ENCODE assay signal across 13 mouse cellular contexts in genomic region chr13:113579788-113580399, GRCm38 (mm10). TPM values are rescaled to one million over a fixed set of nuclear protein-coding genes. Genes with fewer than 3 reads are reported as not detected.
DNase-seq lines count a peak whose midpoint lies in the region; ATAC-seq and TF ChIP-seq lines count a peak whose summit lies in the region.
"Had no signal": no experiment of that assay in that cellular context is flagged by ENCODE, and none has a peak within 500 bp of the region (broad histone marks: within the 10 kb centered on the region; RNA-seq: fewer than 3 reads in every experiment).

No protein-coding gene starts in this region.

- TF ChIP-seq CTCF in heart, adult 2 months (IDR thresholded peaks at IDR 0.05), result peak; percentile 4; the same call in 1 of the 2 replicates

- no peak for TF ChIP-seq EP300 in heart, adult 2 months (IDR thresholded peaks at IDR 0.05; ENCODE audit: insufficient read depth, low read depth, low read length)

- no peak overlapping the region for H3K4me3 ChIP-seq in heart, adult 2 months
- H3K4me3 ChIP-seq: embryonic facial prominence, embryonic 13.5 days; hindbrain, embryonic 13.5 days; liver, embryonic 13.5 days; midbrain, embryonic 13.5 days had no signal

- no peaks in the 10 kb centered on the region for H3K79me2 ChIP-seq in heart, adult 2 months (replicated peaks; ENCODE audit: control insufficient read depth, insufficient read depth, low read length)

- no peak overlapping the region for H3K27ac ChIP-seq in heart, adult 2 months
- H3K27ac ChIP-seq: embryonic facial prominence, embryonic 13.5 days; hindbrain, embryonic 13.5 days; liver, embryonic 13.5 days; midbrain, embryonic 13.5 days had no signal

- DNase-seq in heart, adult 2 months, result no peak
- DNase-seq in heart, postnatal 25 days (ENCODE audit: low spot score), result no peak
- DNase-seq in 416B (ENCODE audit: low read depth), result peak; percentile 81
- peak; percentile 87 for DNase-seq in T-cell, adult 2 months (ENCODE audit: low spot score)
- DNase-seq in cerebellum, postnatal 36 days, result no peak
- no peak for DNase-seq in frontal cortex, postnatal 10 days (ENCODE audit: low spot score in 2 of 2)
- no peak for DNase-seq in cerebellum, adult 18-20 months
- DNase-seq: liver, embryonic 13.5 days had no signal

- intact Hi-C loops in heart, adult 2 months (cut with DNase I), result loop anchor here (5.0 kb wide), 1 partner anchor 37 kb away; the partner anchor contains the start of gene Snx18
- intact Hi-C loops in heart, postnatal 25 days (cut with DNase I), result no loop called here

- peaks cover 4% of the 10 kb centered on the region for H3K4me1 ChIP-seq in heart, adult 2 months (ENCODE audit: control insufficient read depth, insufficient read depth, low read length)
- H3K4me1 ChIP-seq: embryonic facial prominence, embryonic 13.5 days; hindbrain, embryonic 13.5 days; liver, embryonic 13.5 days; midbrain, embryonic 13.5 days had no signal

- no peak for TF ChIP-seq POLR2A in heart, adult 2 months (IDR thresholded peaks at IDR 0.05; ENCODE audit: insufficient read depth, low read depth, low read length)

- H3K36me3 ChIP-seq in heart, adult 2 months (ENCODE audit: control insufficient read depth, insufficient read depth, low read length), result no peaks in the 10 kb centered on the region
- H3K36me3 ChIP-seq: embryonic facial prominence, embryonic 13.5 days; hindbrain, embryonic 13.5 days; liver, embryonic 13.5 days; midbrain, embryonic 13.5 days had no signal

- H3K27me3 ChIP-seq in heart, adult 2 months (ENCODE audit: control insufficient read depth, insufficient read depth, low read length), result no peaks in the 10 kb centered on the region; the same call in 1 of the 2 replicates
- H3K27me3 ChIP-seq: embryonic facial prominence, embryonic 13.5 days; hindbrain, embryonic 13.5 days; liver, embryonic 13.5 days; midbrain, embryonic 13.5 days had no signal

- WGBS in heart, adult 2 months, result 46% methylated on average over 7 of the region's 7 CpGs

- ATAC-seq in monocyte, adult 5-6 weeks (replicated peaks; ENCODE audit: insufficient number of reproducible peaks, low FRiP score, low TSS enrichment, poor library complexity, severe bottlenecking), result peak; percentile 85
- ATAC-seq: forebrain, embryonic 16.5 days; midbrain, embryonic 13.5 days had no signal

- no peak overlapping the region for H3K9ac ChIP-seq in heart, adult 2 months (ENCODE audit: low read depth, low read length)
- H3K9ac ChIP-seq: embryonic facial prominence, embryonic 13.5 days; hindbrain, embryonic 13.5 days; liver, embryonic 13.5 days; midbrain, embryonic 13.5 days had no signal

RNA-seq across cellular contexts. Expression of gene Snx18, which starts 38.5 kb away (rescaled TPM):
- 10 to 100 TPM; 18.0 to 20.4 TPM for total RNA-seq in heart, adult 2 months (2021)
- polyA plus RNA-seq in heart, adult 2 months (2012; rRNA removed), result 8.3 and 14.8 TPM in 2 replicates
- total RNA-seq in heart, postnatal 25 days (2021), result 10 to 100 TPM; 22.6 to 23.6 TPM
- 88.0 to 99.7 TPM (median 95.7 TPM) in 3 replicates for total RNA-seq in monocyte, adult 5-6 weeks (2017)

Comparison
In these comparisons a context has a peak if more than half of its experiments do, and no peak if none do; other contexts are left out.
1. DNase-seq: peak in 416B (single experiment) and T-cell, adult 2 months (single experiment); none in heart, adult 2 months (0 of 2), heart, postnatal 25 days (single experiment), cerebellum, postnatal 36 days (0 of 2), frontal cortex, postnatal 10 days (0 of 2) and cerebellum, adult 18-20 months (0 of 2).